Mouse (Mus musculus) cerebellum, postnatal 10 days (tissue): ENCODE results near the gene 6330409D20Rik.

Experiments used
- DNase-seq, 2 experiments: peaks; one replicate each; pipeline ENCODE4 v3.0.0; 2021; ENCODE audit warnings: mixed read lengths in 2 of 2

Gene 6330409D20Rik

DNA sequence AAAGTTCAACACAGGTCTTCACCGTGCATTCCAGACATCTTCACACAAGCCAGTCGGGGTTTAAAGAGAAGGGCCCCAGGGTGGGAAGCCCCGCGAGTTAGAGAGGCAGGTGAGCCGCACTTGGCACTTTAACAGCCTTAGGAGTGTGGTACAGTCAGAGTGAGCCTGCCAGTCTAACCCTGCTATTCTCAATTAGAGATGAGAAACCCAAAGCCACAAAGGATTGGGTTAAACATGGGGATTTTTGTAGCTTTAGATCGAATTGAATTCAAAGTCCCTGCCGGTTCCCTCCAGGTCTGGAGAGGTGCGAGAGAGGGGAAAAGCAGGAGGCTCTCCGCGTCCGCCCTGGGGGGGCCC lies at the start of gene 6330409D20Rik:
Gene 6330409D20Rik (minus strand): TSS at position 101 of the 357 bp plus-strand sequence.
- no peak for DNase-seq

DNA sequence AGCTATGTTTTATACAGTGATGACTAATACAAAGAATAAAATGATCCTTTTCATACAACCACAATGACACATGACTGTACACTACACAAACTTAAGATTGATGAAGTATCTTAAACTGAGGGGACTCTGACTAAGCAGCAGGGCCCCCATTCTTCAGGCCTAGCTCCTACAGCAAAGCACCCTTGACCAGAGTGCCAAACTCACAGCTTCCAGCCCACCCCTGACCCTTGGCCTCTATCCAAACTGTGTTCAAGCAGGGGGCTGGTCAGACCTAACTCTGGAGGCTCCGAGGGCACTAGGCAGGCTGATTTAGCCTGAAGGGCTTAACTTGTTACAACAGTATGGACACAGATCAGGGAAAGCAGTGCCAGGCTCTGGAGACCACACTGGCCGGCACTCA lies 47.8 kb upstream of the 6330409D20Rik start:
- DNase-seq = no peak

- peak; percentile 64 to 83 for DNase-seq
These were observed 46.4 kb upstream of the 6330409D20Rik start for GRCm38 (mm10) chr2:32787176-32787575.

DNA sequence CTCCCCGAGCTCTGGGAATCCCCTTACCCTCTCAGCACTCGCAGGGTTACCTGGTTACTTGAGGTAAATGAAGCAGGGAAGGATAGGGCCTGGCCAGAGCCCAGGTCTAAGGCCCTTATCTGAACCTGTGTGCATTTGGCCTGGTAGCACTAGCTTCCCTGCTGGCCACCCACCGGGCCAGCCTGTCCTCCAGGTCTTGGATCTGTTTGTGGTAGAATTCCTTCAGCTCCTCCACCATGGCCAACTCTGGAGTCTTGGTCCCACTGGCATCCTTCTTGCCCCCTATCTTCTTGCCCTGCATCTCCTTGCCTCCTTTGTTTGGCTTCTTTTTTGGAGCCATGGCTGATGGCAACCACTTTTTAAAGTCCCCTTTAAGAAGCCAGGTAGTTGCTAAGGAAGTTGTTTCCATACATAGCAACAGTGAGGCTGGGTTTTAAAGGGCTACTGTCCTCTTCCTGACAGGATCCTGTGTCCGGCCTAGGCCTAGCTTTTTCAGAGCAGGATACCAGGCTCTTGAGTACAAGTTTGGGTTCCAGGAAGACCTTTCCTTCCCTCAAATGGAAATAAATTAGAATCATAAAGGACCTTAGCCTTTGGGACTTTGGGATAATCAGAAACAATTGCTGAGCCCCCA lies 43.3 kb upstream of the 6330409D20Rik start, which contains the start of gene Cfap157:
Gene Cfap157 (minus strand): TSS at position 381 of the 634 bp plus-strand sequence.
- no peak for DNase-seq

DNA sequence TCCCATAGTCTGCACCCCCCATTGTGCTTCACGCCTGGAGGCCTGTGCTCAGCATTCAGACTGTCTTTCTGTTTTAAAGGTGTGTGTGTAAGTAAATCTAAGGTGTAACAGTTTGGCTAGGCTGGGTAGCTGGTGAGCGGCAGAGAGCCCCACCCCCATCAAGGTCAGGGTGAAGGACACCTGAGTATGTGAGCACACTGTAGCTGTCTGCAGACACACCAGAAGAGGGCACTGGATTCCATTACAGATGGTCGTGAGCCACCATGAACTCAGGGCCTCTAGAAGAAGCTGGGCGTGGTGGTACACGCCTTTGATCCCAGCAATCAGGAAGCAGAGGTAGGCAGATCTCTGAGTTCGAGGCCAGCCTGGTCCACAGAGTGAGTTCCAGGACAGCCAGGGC lies 40.9 kb upstream of the 6330409D20Rik start:
- DNase-seq = no peak

DNA sequence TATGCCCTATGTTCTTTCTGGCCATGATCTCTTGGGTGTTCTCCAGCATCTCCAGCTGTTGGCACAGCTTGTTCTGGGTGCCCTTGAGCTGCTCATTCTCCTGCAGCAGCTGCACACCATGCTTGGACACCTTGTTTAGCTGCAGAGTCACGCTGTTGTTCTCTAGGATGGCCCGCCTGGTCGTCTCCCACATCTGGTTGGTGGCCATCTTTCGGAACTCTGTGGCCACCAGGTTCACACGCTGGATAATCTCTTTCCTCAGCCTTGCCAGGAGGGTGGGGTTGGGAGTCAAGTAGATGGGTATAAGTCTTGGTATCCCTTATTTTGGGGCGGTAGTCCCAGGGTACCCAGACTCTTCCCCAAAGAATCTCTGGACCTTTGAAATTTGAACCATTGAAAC lies 38.9 kb upstream of the 6330409D20Rik start:
- no peak for DNase-seq

DNA sequence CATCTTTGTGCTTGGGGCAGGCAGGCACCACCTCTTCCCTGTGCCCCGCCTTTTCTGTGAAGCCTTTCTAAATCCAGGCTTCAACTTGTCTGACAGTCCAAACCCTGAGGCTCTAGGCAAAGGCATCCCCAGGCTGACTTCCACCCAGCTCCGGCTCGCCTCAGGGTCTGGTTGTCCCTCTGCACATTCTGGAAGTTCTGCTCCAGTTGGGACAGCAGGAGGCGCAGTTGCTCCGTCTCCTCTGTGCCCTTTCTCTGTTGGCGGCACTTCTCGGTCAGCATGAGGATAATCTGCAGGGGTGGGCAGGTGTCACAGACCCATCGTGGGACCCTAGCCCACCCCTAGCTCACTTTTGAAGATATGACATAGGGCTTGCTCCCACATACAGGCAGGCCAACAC lies 38.3 kb upstream of the 6330409D20Rik start:
- DNase-seq = peak; percentile 84 to 85

- DNase-seq = no peak
These were observed 37.3 kb upstream of the 6330409D20Rik start for GRCm38 (mm10) chr2:32778081-32778480.

DNA sequence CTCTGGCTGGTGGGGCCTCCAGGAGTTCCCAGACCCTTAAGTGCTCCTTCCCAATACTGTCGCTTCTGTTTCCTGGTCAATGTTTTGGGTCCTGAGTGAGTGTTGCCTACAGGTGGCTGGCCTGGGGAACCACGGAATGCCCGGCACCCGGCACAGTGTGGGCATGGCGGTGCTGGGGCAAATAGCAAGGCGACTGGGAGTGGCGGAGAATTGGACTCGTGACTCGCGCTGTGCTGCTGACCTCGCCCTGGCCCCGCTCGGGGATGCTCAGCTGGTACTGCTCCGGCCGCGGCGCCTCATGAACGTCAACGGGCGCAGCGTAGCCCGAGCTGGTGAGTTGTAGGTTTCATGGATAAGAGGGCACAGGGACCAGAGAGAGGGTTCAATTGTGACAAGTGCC lies 35.4 kb upstream of the 6330409D20Rik start:
- DNase-seq = no peak

GRCm38 (mm10) chr2:32775359-32776074 lies 34.7 kb upstream of the 6330409D20Rik start, which contains the start of the genes Ttc16 and Ptrh1:
Gene Ttc16 (minus strand): TSS chr2:32775633.
Gene Ptrh1 (plus strand): TSS chr2:32775786.
- peak; percentile 99 for DNase-seq

DNA sequence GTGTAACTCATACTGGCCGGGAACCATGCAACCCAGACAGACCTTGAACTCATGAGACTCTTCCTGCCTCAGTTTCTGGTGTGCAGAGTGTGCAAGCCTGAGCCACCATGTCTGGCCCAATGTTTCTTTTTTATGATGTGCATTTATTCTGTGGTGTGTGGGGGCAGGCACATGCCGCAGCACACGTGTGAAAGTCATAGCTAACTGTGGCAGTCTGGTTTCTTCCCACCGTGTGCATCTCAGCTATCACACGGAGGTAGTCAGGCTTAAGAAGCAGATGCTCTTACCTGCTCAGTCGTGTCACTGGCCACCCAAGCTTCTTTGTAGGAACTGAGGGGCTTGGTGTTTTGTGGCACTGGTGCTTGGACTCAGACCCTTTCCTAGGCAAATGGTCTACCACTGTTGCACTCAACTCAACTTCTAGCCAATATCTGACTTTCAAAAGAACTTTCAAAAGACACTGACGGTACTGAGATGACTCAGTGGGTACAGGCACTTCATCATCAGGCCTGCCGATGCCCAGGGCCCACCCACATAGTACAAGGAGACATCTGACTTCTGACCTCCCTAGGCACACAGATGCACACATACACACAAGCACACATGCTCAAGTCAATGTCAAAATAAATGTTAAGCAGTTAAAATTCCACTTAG lies 31.9 kb upstream of the 6330409D20Rik start:
- no peak for DNase-seq

- DNase-seq = no peak
These were observed 31.1 kb upstream of the 6330409D20Rik start for GRCm38 (mm10) chr2:32771886-32772285.

- peak; percentile 82 to 84 for DNase-seq
These were observed 28.7 kb upstream of the 6330409D20Rik start for GRCm38 (mm10) chr2:32769327-32770085.

- DNase-seq = peak; percentile 89 to 91
These were observed 28.0 kb upstream of the 6330409D20Rik start for GRCm38 (mm10) chr2:32768661-32769285.

- no peak for DNase-seq
These were observed 26.4 kb upstream of the 6330409D20Rik start for GRCm38 (mm10) chr2:32767241-32767640.

DNA sequence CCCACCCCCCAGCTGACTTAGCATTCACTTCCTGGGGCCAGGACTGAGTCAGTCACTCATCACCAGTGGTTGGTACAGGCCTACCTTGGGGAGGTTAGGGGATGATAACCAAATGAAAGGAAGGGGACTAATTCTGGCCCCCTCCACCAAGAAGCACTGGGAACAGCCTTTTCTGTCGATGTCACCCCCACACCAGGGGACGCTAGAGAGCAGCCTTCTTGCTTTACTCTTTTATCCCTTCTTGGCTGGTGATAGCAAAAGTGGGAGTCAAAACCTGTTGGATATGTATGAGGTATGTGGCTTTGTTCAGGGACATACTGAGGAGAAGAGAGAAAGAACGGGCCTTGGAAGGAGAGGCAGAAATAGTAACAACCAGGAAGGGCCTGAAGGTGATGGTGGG lies 22.5 kb upstream of the 6330409D20Rik start:
- DNase-seq = no peak

DNA sequence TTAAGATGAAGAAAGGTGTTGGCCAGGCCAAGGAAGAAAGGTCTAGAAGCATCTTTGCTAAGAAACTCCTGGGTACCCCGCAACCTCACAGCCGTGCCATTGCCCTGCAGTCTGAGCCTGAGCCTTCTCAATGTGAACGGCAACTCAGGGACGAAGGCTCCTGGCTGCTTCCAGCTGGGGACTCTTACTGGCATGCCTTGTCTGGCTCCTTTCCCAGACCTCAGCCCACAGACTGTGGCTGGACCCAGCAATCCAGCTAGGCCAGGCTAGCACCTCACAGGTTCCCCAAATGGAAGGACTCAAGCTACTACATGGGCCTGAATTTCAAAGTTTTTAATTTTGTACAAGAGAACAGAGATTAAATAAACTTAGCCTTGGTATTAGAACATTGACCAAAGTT lies 21.0 kb upstream of the 6330409D20Rik start:
- DNase-seq = peak; percentile 61 to 64

- DNase-seq = peak; percentile 70 to 72
These were observed 20.5 kb upstream of the 6330409D20Rik start for GRCm38 (mm10) chr2:32761361-32761760.

DNA sequence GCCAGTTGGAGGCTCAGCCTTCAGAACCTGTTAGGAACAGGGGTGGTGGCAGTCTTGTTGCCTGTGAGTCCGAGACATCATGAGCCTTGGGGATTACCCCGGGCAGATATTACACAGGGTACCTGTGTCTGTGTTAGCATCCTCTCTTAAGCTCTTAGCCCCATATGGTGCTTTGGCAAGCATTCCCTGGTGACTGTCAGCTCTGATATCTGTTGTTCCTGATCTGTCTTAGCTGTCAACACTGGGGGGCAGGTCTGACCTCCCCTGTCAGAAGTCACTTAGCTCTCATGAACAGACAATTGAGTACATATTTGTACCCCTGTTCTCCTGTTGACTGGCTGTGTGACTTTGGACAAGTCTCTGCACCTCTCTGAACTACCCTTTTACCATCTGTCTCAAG lies 18.2 kb upstream of the 6330409D20Rik start:
- no peak for DNase-seq

DNA sequence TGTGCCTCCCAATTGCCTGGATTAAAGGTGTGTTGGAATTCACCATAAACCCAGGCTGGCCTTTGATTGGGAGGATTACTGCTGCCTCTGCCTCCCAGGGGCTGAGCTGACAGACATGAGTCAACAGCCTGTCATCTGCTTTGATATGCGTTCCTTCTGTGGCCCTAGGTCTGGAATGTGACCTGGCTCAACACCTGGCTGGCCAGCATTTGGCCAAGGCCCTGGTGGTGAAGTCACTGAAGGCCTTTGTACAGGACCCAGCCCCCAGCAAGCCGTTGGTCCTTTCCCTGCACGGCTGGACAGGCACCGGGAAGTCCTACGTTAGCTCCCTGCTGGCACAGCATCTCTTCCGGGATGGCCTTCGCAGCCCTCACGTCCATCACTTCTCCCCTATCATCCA lies 17.7 kb upstream of the 6330409D20Rik start:
- no peak for DNase-seq

DNA sequence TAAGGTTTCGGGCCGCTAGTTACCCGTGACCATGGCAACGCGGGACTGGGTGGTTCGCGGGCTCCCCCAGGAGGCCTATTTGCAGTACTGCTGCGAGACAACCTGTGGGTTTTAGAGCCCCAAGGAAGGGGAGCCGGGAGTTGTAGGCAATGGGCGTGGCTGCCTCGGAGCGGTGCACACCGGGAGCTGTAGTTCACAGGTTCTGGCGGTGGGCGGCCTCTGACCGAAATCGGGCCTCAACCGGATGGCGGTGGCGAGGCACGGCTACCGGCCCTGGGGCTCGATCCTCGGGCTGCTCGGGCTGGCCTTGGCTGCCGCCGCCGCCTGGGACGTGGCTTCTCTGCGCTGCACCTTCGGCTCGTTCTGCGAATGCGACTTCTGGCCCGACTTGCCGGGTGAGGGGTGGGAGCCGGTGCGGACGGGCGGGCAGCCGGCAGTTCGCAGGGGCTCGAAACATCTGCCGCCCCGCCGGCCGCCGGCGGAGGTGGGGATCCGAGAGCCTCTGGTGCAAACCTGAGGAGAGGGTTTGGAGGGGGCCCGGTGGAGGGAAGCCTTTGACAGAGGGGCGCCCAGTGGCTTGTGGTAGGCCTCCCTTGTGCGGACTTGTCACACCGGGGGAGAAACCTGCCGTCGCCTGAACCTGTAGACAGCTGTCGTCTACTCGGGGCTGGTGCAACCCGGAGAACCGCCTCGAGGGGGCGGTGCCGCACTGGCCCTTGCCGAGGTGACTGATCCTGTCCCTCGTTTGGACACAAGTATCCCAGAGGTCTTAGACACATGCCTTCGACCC lies 16.4 kb upstream of the 6330409D20Rik start, which contains the start of gene Tor2a:
Gene Tor2a (plus strand): TSS at position 179 of the 790 bp plus-strand sequence.
- peak; percentile 98 for DNase-seq

DNA sequence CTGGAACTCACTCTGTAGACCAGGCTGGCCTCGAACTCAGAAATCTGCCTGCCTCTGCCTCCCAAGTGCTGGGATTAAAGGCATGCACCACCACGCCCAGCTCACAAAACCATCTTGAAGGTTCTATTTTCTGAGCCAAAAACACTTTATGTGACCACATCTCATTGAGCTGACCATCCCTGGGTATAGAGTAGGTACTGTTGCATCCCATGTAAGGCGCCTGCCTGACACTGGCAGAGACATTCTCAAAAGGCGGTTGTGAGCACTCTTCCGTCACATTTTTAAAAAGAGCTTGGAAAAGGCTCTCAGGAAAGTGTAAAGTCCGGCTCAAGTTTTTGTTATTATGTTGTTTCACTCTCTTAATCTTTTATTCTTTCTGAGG lies 15.8 kb upstream of the 6330409D20Rik start:
- no peak for DNase-seq
